Mouse (Mus musculus): ENCODE data around the gene Mapk8ip1. TPM values are rescaled to one million over a fixed set of nuclear protein-coding genes. Genes with fewer than 3 reads are reported as not detected.
A peak's percentile ranks its signal among the peaks of the same experiment; 100 is the strongest.

The Mapk8ip1 gene
- polyA plus RNA-seq, 1 experiment = 0.20 TPM

DNA sequence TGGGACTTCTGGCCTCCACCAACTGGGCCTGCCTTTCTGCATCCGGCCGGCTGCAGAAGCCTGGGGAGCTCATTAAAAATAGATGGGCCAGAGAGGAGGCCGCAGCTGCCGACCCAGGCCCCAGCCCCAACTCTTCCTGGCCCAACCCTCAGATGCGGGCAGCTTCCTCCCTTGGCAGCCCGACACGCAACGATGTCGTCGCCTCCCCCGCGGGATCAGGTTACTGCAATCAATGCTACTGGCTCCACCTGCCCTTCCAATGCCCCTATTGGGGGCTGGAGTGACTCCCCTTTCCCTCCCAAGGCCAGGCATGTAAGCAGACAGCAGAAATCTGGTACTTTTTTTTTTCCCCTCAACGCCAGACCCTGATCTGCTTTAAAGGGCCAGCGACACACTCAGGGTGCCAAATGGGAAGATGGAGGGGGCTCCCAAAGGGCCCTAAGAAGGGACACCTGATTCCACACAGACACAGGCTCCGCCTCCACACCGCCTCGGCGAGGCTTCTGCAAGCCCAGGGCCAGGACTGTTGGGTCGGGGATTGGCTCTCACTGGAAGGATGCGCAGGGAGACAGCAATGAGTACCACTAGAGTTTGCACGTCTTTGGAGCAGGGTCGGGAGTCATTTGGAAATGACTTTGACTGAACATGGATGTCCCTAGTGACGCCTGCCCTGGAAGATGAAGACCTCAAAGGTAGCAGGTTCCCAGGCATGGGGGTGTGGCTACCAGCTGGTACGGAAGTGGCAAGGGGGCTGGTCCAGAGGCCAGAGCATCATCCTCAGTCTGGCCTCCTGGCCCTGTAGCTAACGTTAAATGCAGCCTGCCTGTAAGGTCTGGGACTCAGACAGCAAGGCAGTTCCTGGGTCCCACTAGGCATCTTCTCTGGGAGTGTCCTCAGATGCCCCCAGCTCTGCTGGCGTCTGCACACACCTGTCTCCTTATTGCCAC lies 8.5 kb downstream of the Mapk8ip1 start:
- peaks cover 100% of the 10 kb centered on the region for H3K27me3 ChIP-seq (replicated peaks)
- no peaks in the 10 kb centered on the region for H3K9me3 ChIP-seq
- H3K4me3 ChIP-seq (replicated peaks) = peak overlapping the region; percentile 3

DNA sequence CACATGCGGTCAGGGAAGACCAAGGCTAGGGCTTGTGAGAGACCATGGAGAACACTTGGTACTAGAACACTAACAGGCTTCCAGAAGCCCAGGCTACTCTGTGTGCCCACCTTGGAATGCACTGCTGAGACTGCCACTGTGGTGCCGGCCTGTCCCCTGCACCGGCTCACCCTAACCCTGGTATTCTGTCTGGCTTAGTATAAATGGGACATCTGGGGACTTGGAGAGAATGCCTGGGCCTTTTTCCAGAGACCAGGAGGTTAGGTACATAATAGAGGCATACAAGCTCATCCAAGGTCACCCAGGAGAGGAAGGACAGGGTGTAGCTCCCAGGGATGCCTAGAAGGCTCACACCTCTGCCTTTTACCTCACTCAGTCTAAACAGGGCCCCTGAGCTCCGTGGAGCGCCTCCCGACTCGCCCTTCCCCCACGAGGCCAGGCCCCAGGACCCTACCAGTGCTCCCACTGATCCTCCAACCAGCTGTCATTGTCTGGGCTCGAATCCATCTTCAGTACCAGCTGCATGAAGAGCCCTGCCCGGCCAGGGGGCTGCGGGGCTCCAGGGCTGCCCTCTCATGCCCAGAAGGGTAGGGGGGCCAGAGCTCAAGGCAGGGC lies 9.3 kb downstream of the Mapk8ip1 start:
- Histone ChIP-seq H3K9me3 (no peaks in the 10 kb centered on the region), H3K36me3 (replicated peaks; ENCODE audit: low read length) (no peaks in the 10 kb centered on the region), H3K27me3 (replicated peaks) (peaks cover 100% of the 10 kb centered on the region), H3K4me3 (replicated peaks) (no peak overlapping the region), H3K4me1 (peaks cover 35% of the 10 kb centered on the region)
- TF ChIP-seq FLI1 (IDR thresholded peaks at IDR 0.05; ENCODE audit: low read length) (no peak), GATA1 (IDR thresholded peaks at IDR 0.05; ENCODE audit: borderline replicate concordance, low read length) (no peak)

More for the DNA sequence above, 8.5 kb downstream of the Mapk8ip1 start:
- Histone ChIP-seq H3K36me3 (replicated peaks; ENCODE audit: low read length) (no peaks in the 10 kb centered on the region), H3K4me1 (peaks cover 35% of the 10 kb centered on the region)
- no peak for TF ChIP-seq GATA1 (IDR thresholded peaks at IDR 0.05; ENCODE audit: borderline replicate concordance, low read length)
- TF ChIP-seq FLI1 (IDR thresholded peaks at IDR 0.05; ENCODE audit: low read length) = no peak

DNA sequence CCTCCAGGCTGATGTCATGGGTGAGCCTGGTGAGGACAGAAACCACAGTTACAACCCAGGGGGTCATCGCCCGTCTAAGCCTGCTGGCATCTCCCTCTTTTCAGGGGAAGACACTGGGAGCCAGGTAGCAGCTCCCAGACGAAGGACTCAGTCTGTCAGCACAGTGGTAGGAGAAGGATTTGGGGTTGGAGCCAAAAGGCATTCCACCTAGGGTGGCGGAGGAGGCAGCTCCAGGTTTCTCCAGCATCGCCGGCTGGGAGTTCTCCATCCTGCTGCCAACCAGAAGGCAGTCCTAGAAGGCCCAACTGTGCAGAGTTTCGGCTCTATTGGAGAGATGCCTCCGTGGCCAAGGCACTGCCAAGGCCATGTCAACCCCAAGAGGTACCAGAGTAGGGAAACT lies 9.9 kb downstream of the Mapk8ip1 start:
- H3K27me3 ChIP-seq (replicated peaks) = peaks cover 99% of the 10 kb centered on the region
- no peaks in the 10 kb centered on the region for H3K9me3 ChIP-seq
- TF ChIP-seq FLI1 (IDR thresholded peaks at IDR 0.05; ENCODE audit: low read length) = no peak
- no peak for TF ChIP-seq GATA1 (IDR thresholded peaks at IDR 0.05; ENCODE audit: borderline replicate concordance, low read length)
- H3K36me3 ChIP-seq (replicated peaks; ENCODE audit: low read length) = no peaks in the 10 kb centered on the region
- no peak overlapping the region for H3K4me3 ChIP-seq (replicated peaks)
- peaks cover 35% of the 10 kb centered on the region for H3K4me1 ChIP-seq

DNA sequence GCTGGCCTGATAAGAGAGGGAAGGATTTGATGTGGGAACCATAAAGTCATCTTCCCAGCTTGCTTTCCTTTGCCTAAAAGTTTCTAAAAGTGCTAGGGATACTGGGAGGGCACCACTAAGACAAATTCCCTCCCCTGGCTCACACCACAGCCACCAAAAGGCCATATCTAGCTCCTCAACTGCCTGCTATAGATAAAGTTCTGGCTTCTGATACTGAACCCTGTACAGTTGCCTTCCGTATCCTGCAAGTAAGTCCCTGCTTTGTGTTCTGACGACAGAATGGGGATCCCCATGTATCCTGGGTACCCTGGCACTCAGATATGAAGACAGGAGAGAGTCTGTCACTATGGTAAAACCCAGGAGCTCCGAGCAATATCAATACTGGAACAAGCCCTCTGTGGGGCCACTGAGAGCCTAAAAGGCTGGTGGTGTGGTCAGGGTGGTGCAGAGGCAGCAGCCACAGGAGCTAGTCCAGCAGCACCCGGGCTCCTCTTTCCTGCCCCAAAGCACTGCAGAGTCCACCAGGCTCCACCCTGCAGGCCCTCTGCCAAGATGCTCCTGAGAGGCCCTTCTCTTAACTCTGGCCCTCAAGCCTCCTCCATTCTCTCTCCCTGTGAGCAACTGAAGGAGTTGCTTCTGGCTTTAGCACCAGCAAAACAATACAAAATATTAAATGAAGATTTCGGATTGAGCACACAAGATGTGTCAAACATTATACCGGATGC lies 10.7 kb downstream of the Mapk8ip1 start:
- Histone ChIP-seq H3K36me3 (replicated peaks; ENCODE audit: low read length) (no peaks in the 10 kb centered on the region), H3K27me3 (replicated peaks) (peaks cover 99% of the 10 kb centered on the region)
- no peak for TF ChIP-seq GATA1 (IDR thresholded peaks at IDR 0.05; ENCODE audit: borderline replicate concordance, low read length)
- no peak for TF ChIP-seq FLI1 (IDR thresholded peaks at IDR 0.05; ENCODE audit: low read length)

DNA sequence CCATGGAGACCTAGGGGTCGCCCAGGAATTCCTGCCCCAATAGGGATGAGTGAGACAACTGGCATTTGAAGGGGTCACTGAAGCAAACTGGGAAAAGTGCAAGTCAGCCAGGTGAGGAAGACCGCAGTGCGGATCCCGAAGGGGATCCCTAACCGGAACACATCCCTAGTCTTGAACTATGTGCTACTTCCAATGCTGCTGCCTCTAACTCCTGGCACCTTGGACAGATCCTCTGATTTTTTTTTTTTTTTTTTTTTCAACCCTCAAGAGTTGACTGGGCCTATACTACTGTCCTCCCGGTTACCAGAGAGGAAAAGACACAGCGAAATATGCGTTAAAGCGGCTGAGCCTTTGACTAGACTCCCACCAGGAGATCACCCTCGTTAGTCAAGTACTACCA lies 11.4 kb downstream of the Mapk8ip1 start:
- TF ChIP-seq GATA1 (IDR thresholded peaks at IDR 0.05; ENCODE audit: borderline replicate concordance, low read length) (no peak), FLI1 (IDR thresholded peaks at IDR 0.05; ENCODE audit: low read length) (no peak)
- peaks cover 42% of the 10 kb centered on the region for H3K4me1 ChIP-seq
- H3K4me3 ChIP-seq (replicated peaks) = peak overlapping the region; percentile 84
- H3K27me3 ChIP-seq (replicated peaks) = peaks cover 94% of the 10 kb centered on the region
- no peaks in the 10 kb centered on the region for H3K9me3 ChIP-seq
- H3K36me3 ChIP-seq (replicated peaks; ENCODE audit: low read length) = no peaks in the 10 kb centered on the region

More for the DNA sequence above, 10.7 kb downstream of the Mapk8ip1 start:
- Histone ChIP-seq H3K9me3 (no peaks in the 10 kb centered on the region), H3K4me3 (replicated peaks) (no peak overlapping the region), H3K4me1 (peaks cover 38% of the 10 kb centered on the region)

DNA sequence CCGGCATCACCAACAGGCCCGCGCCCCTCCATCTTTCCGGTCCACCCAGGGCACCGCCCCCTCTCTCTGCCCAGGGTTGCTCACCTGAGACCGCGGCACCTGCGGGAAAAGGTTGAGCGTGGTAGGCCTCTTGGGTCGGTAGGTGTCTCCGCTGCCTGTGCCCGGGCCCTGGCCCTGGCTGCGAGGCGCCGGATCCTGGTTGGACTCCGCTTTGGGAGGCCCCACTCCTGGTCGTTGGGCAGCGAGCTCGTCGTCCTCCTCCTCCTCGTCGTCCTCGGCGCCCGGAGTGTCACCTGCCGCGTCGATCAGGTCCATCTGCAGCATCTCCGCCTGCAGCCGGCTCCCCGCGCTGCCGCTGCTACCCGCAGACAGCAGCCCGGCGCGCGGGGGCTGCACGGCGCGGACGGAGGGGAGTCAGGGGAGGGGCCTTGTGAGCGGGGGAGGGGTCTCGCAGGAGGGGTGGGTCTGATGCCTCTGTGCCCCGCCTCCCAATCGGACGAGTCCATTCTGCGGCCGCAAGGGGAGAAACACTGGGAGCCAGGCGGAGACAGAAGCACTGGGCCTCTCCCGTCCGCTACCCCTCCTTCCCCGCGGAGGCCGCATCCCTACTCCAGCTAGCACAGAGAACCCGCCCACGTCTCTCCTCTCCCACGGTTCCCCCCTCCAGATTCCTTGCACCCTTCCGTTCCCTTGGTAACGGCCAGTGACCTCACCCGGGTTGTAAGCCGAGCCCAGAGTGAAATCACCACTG lies 12.0 kb downstream of the Mapk8ip1 start:
- Histone ChIP-seq H3K36me3 (replicated peaks; ENCODE audit: low read length) (peaks cover 4% of the 10 kb centered on the region), H3K4me3 (replicated peaks) (peak overlapping the region; percentile 84)

DNA sequence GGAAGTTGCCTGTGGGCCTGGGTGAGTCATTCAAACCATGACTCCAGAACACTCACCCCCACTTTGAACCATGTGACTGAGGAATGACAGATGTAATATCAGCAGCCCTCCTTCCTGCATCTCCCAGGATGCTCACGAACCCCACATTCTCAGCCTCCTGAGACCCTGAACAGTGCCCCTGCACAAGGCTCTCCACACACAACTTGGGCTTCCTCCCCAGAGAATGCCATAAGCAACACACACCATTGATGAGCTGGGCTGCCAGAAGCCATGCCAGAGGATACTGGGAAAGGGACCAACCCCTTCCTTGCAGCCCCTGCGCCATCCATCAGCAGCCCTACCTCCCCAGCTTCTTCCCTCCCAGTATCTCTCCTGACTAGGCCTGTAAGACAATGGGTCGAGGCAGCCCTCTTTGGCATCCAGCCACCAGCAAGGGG lies 13.0 kb downstream of the Mapk8ip1 start:
- TF ChIP-seq FLI1 (IDR thresholded peaks at IDR 0.05; ENCODE audit: low read length) (no peak), GATA1 (IDR thresholded peaks at IDR 0.05; ENCODE audit: borderline replicate concordance, low read length) (no peak)
- Histone ChIP-seq H3K4me1 (peaks cover 49% of the 10 kb centered on the region), H3K4me3 (replicated peaks) (no peak overlapping the region), H3K36me3 (replicated peaks; ENCODE audit: low read length) (peaks cover 11% of the 10 kb centered on the region), H3K27me3 (replicated peaks) (peaks cover 78% of the 10 kb centered on the region), H3K9me3 (no peaks in the 10 kb centered on the region)

More for the DNA sequence above, 12.0 kb downstream of the Mapk8ip1 start:
- peaks cover 88% of the 10 kb centered on the region for H3K27me3 ChIP-seq (replicated peaks)
- H3K4me1 ChIP-seq = peaks cover 47% of the 10 kb centered on the region
- H3K9me3 ChIP-seq = no peaks in the 10 kb centered on the region
- no peak for TF ChIP-seq FLI1 (IDR thresholded peaks at IDR 0.05; ENCODE audit: low read length)

DNA sequence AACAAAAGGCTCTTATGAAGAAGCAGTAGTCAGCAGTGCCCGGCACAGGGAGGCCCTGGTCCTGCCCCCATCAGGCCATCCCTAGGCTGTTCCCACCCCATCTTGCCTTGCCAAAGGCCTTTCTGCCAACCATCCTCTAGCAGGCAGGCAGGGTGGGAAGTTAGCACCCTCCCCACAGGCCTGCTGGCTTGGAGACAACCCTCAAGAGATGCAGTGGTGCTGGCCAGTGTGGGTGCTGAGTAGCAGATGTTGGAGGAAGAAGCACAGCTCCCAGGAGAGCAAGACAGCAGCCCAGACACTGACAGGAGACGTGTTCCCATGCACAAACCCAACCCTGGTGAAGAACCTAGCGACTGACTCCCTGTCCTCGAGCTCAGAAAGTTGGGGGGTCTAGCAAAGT lies 13.4 kb downstream of the Mapk8ip1 start:
- no peak for TF ChIP-seq FLI1 (IDR thresholded peaks at IDR 0.05; ENCODE audit: low read length)
- no peak for TF ChIP-seq GATA1 (IDR thresholded peaks at IDR 0.05; ENCODE audit: borderline replicate concordance, low read length)
- peaks cover 74% of the 10 kb centered on the region for H3K27me3 ChIP-seq (replicated peaks)
- peaks cover 16% of the 10 kb centered on the region for H3K36me3 ChIP-seq (replicated peaks; ENCODE audit: low read length)
- no peaks in the 10 kb centered on the region for H3K9me3 ChIP-seq
- no peak overlapping the region for H3K4me3 ChIP-seq (replicated peaks)
- H3K4me1 ChIP-seq = peaks cover 45% of the 10 kb centered on the region
